In genomic region chr5:123907631-123907977, GRCm38 (mm10) we compare ENCODE assay signal across 8 mouse cellular contexts. TPM values are rescaled to one million over a fixed set of nuclear protein-coding genes. Genes with fewer than 3 reads are reported as not detected.
A peak's percentile ranks its signal among the peaks of the same experiment; 100 is the strongest.
DNase-seq lines count a peak whose midpoint lies in the region; ATAC-seq and TF ChIP-seq lines count a peak whose summit lies in the region.

No protein-coding gene starts in this region.

- intact Hi-C loops in left cerebral cortex, postnatal 25 days (cut with DNase I) = loop anchor here (2.0 to 5.0 kb wide), 2 partner anchors 81 to 280 kb away; no protein-coding TSS in a partner anchor

- TF ChIP-seq POLR2A in bone marrow, adult 2 months (IDR thresholded peaks at IDR 0.05; ENCODE audit: borderline replicate concordance, control insufficient read depth, low read depth, low read length) = no peak

- no peaks in the 10 kb centered on the region for H3K27me3 ChIP-seq in heart, embryonic 15.5 days
- H3K27me3 ChIP-seq in hindbrain, embryonic 14.5 days (ENCODE audit: control insufficient read depth, insufficient read depth, low read length) = no peaks in the 10 kb centered on the region
- no peaks in the 10 kb centered on the region for H3K27me3 ChIP-seq in midbrain, embryonic 12.5 days

- H3K4me1 ChIP-seq in heart, embryonic 15.5 days (replicated peaks) = peaks cover 18% of the 10 kb centered on the region
- H3K4me1 ChIP-seq in bone marrow, adult 2 months (ENCODE audit: control insufficient read depth, insufficient read depth, low read length) = no peaks in the 10 kb centered on the region; the same call in 1 of the 2 replicates
- H3K4me1 ChIP-seq in hindbrain, embryonic 14.5 days (replicated peaks; ENCODE audit: control insufficient read depth, insufficient read depth, low read length) = peaks cover 15% of the 10 kb centered on the region
- H3K4me1 ChIP-seq in midbrain, embryonic 12.5 days = peaks cover 16% of the 10 kb centered on the region

- no peak for DNase-seq in heart, adult 11 months
- no peak for DNase-seq in hindbrain, embryonic 14.5 days (ENCODE audit: low spot score)
- DNase-seq in right cerebral cortex, postnatal 36 days (ENCODE audit: low spot score in 2 of 2) = no peak
- DNase-seq in left cerebral cortex, postnatal 25 days (ENCODE audit: low spot score in 2 of 2) = no peak
- DNase-seq in cerebellum, adult 9-11 months = no peak

- peaks cover 23% of the 10 kb centered on the region for H3K36me3 ChIP-seq in heart, embryonic 15.5 days
- peaks cover 41% of the 10 kb centered on the region for H3K36me3 ChIP-seq in hindbrain, embryonic 14.5 days (replicated peaks; ENCODE audit: control insufficient read depth, insufficient read depth)
- peaks cover 35% of the 10 kb centered on the region for H3K36me3 ChIP-seq in midbrain, embryonic 12.5 days

- ATAC-seq in heart, embryonic 15.5 days (replicated peaks; ENCODE audit: insufficient number of reproducible peaks, insufficient read depth, low FRiP score, low read depth) = no peak
- ATAC-seq in hindbrain, embryonic 14.5 days (ENCODE audit: low FRiP score) = no peak
- ATAC-seq in midbrain, embryonic 12.5 days (ENCODE audit: low FRiP score, low read depth) = peak; percentile 7; the same call in 1 of the 2 replicates

- peak overlapping the region; percentile 94 for H3K4me3 ChIP-seq in heart, embryonic 15.5 days
- H3K4me3 ChIP-seq in bone marrow, adult 2 months (replicated peaks; ENCODE audit: control insufficient read depth, low read depth, low read length) = peak overlapping the region; percentile 76
- H3K4me3 ChIP-seq in hindbrain, embryonic 14.5 days (replicated peaks; ENCODE audit: low read length) = peak overlapping the region; percentile 80
- H3K4me3 ChIP-seq in midbrain, embryonic 12.5 days = peak overlapping the region; percentile 98

- H3K9me3 ChIP-seq in heart, embryonic 15.5 days (replicated peaks) = no peaks in the 10 kb centered on the region
- no peaks in the 10 kb centered on the region for H3K9me3 ChIP-seq in hindbrain, embryonic 14.5 days (ENCODE audit: control insufficient read depth, low read length)
- no peaks in the 10 kb centered on the region for H3K9me3 ChIP-seq in midbrain, embryonic 12.5 days

- 3% methylated on average over 10 of the region's 10 CpGs for WGBS in heart, embryonic 15.5 days
- under 1% methylated on average over 10 of the region's 10 CpGs for WGBS in bone marrow, adult 2 months
- 6% methylated on average over 10 of the region's 10 CpGs for WGBS in hindbrain, embryonic 14.5 days
- WGBS in midbrain, embryonic 12.5 days = 6% methylated on average over 10 of the region's 10 CpGs

- peak overlapping the region; percentile 88 for H3K4me2 ChIP-seq in heart, embryonic 15.5 days
- peak overlapping the region; percentile 85 for H3K4me2 ChIP-seq in hindbrain, embryonic 14.5 days (replicated peaks)
- H3K4me2 ChIP-seq in midbrain, embryonic 12.5 days (replicated peaks) = peak overlapping the region; percentile 96

- H3K9ac ChIP-seq in heart, embryonic 15.5 days = peak overlapping the region; percentile 98
- H3K9ac ChIP-seq in hindbrain, embryonic 14.5 days = peak overlapping the region; percentile 94
- peak overlapping the region; percentile 99 for H3K9ac ChIP-seq in midbrain, embryonic 12.5 days (replicated peaks)

- TF ChIP-seq CTCF in bone marrow, adult 2 months (IDR thresholded peaks at IDR 0.05; ENCODE audit: control insufficient read depth, insufficient read depth, low read length) = no peak

- H3K27ac ChIP-seq in heart, embryonic 15.5 days = peak overlapping the region; percentile 88
- H3K27ac ChIP-seq in bone marrow, adult 2 months (ENCODE audit: control insufficient read depth, insufficient read depth, low read depth, low read length, poor library complexity) = peak overlapping the region; percentile 80
- H3K27ac ChIP-seq in hindbrain, embryonic 14.5 days = peak overlapping the region; percentile 74
- peak overlapping the region; percentile 84 for H3K27ac ChIP-seq in midbrain, embryonic 12.5 days (replicated peaks)

RNA-seq across cellular contexts. Expression of gene Denr, which starts 0.6 kb away (rescaled TPM):
- 73.5 and 103 TPM in 2 replicates for polyA plus RNA-seq in heart, embryonic 15.5 days (2015; fragmentation: Nextera tagmentation; extraction: Ambion mirVana)
- 28.4 and 41.1 TPM in 2 replicates for polyA plus RNA-seq in bone marrow, adult 2 months (2011; ENCODE audit: insufficient read depth, insufficient read length, low replicate concordance, missing spikeins)
- polyA plus RNA-seq in hindbrain, embryonic 14.5 days (2014; fragmentation: Nextera tagmentation; extraction: Ambion mirVana) = 104 and 111 TPM in 2 replicates
- 159 and 167 TPM in 2 replicates for polyA plus RNA-seq in midbrain, embryonic 12.5 days (2016; fragmentation: Nextera tagmentation; extraction: Ambion mirVana)
- 10 to 100 TPM; 64.4 to 73.6 TPM for total RNA-seq in left cerebral cortex, postnatal 25 days (2021)

RNA-seq across cellular contexts. Expression of gene Gm43518, which starts 19.6 kb away (rescaled TPM):
- polyA plus RNA-seq in heart, embryonic 15.5 days (2015; fragmentation: Nextera tagmentation; extraction: Ambion mirVana) = 0.91 and 2.7 TPM in 2 replicates
- polyA plus RNA-seq in bone marrow, adult 2 months (2011; ENCODE audit: insufficient read depth, insufficient read length, low replicate concordance, missing spikeins) = 6.9 TPM in 1 of 2 replicates, not detected in the other
- 2.3 and 2.6 TPM in 2 replicates for polyA plus RNA-seq in hindbrain, embryonic 14.5 days (2014; fragmentation: Nextera tagmentation; extraction: Ambion mirVana)
- 1.8 and 3.4 TPM in 2 replicates for polyA plus RNA-seq in midbrain, embryonic 12.5 days (2016; fragmentation: Nextera tagmentation; extraction: Ambion mirVana)
- under 1 TPM in 1 of 2 experiments, not detected in 1; 0.82 TPM for total RNA-seq in left cerebral cortex, postnatal 25 days (2021)

RNA-seq across cellular contexts. Expression of gene Ccdc62, which starts 22.9 kb away (rescaled TPM):
- 4.8 and 5.6 TPM in 2 replicates for polyA plus RNA-seq in heart, embryonic 15.5 days (2015; fragmentation: Nextera tagmentation; extraction: Ambion mirVana)
- 6.0 and 10.6 TPM in 2 replicates for polyA plus RNA-seq in bone marrow, adult 2 months (2011; ENCODE audit: insufficient read depth, insufficient read length, low replicate concordance, missing spikeins)
- 5.2 and 5.5 TPM in 2 replicates for polyA plus RNA-seq in hindbrain, embryonic 14.5 days (2014; fragmentation: Nextera tagmentation; extraction: Ambion mirVana)
- 4.9 and 6.1 TPM in 2 replicates for polyA plus RNA-seq in midbrain, embryonic 12.5 days (2016; fragmentation: Nextera tagmentation; extraction: Ambion mirVana)
- total RNA-seq in left cerebral cortex, postnatal 25 days (2021) = 1 to 10 TPM; 3.1 to 3.7 TPM

RNA-seq across cellular contexts. Expression of gene Hcar1, which starts 27.8 kb away (rescaled TPM):
- 0.16 and 0.34 TPM in 2 replicates for polyA plus RNA-seq in heart, embryonic 15.5 days (2015; fragmentation: Nextera tagmentation; extraction: Ambion mirVana)
- not detected in 2 replicates for polyA plus RNA-seq in bone marrow, adult 2 months (2011; ENCODE audit: insufficient read depth, insufficient read length, low replicate concordance, missing spikeins)
- polyA plus RNA-seq in hindbrain, embryonic 14.5 days (2014; fragmentation: Nextera tagmentation; extraction: Ambion mirVana) = 0.51 and 0.64 TPM in 2 replicates
- polyA plus RNA-seq in midbrain, embryonic 12.5 days (2016; fragmentation: Nextera tagmentation; extraction: Ambion mirVana) = 0.35 and 0.50 TPM in 2 replicates
- total RNA-seq in left cerebral cortex, postnatal 25 days (2021) = 1 to 10 TPM; 1.0 to 1.4 TPM

RNA-seq across cellular contexts. Expression of gene Hcar2, which starts 42.3 kb away (rescaled TPM):
- polyA plus RNA-seq in heart, embryonic 15.5 days (2015; fragmentation: Nextera tagmentation; extraction: Ambion mirVana) = 0.08 and 0.20 TPM in 2 replicates
- polyA plus RNA-seq in bone marrow, adult 2 months (2011; ENCODE audit: insufficient read depth, insufficient read length, low replicate concordance, missing spikeins) = 3.6 TPM in 1 of 2 replicates, not detected in the other
- polyA plus RNA-seq in hindbrain, embryonic 14.5 days (2014; fragmentation: Nextera tagmentation; extraction: Ambion mirVana) = not detected in 2 replicates
- polyA plus RNA-seq in midbrain, embryonic 12.5 days (2016; fragmentation: Nextera tagmentation; extraction: Ambion mirVana) = not detected in 2 replicates
- not detected for total RNA-seq in left cerebral cortex, postnatal 25 days (2021)
